Mouse (Mus musculus): ENCODE measurements around the gene Efna4. TPM values are rescaled to one million over a fixed set of nuclear protein-coding genes. Genes with fewer than 3 reads are reported as not detected.

Efna4 gene
- polyA plus RNA-seq, 1 experiment from 2014 or later, result 4.3 TPM

DNA sequence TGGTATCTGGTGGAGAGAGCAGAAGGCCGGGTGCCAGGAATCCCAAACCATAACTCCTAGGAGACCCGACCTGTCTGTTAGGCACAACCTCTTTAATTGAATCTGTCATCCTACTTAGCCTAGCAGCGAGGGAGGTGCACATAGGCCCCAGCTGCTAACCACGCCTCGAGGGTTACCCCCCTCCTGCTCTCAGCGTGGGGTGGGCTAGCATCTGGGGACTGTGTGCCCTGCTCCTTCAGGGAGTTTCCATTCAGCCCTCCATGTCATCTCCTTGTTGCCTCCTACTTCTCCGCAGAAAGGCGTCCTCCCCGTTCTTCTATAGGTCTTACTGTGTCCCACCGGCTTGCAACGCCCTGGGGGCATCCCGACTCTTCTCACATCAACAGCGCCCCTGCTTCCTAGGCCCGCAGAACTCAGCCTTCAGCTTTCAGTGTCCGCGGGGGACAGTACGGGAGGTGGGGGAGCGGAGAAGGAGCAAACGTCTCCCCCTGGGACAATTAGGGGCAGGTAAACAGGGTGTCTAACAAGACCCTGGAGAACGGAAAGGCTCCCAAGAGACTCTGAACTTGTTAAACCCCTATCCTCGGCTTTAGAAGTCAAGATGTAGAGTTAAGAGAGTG lies 18.7 kb downstream of the Efna4 start:
- Histone ChIP-seq H3K27ac (ENCODE audit: low read depth, low read length) (peak overlapping the region; percentile 98), H3K36me3 (ENCODE audit: control insufficient read depth, insufficient read depth, low read length) (peaks cover 10% of the 10 kb centered on the region), H3K4me3 (ENCODE audit: low read depth, low read length) (peak overlapping the region; percentile 78), H3K4me2 (ENCODE audit: low read depth, low read length) (peak overlapping the region; percentile 86), H3K9me3 (ENCODE audit: control insufficient read depth, low read length) (no peaks in the 10 kb centered on the region), H3K9ac (replicated peaks; ENCODE audit: low read depth, low read length) (peak overlapping the region; percentile 97; the same call in 1 of the 2 replicates), H3K27me3 (ENCODE audit: control insufficient read depth, insufficient read depth, low read length) (peaks cover 3% of the 10 kb centered on the region; the same call in 1 of the 2 replicates), H3K4me1 (ENCODE audit: control insufficient read depth, insufficient read depth, low read length) (peaks cover 52% of the 10 kb centered on the region)
- WGBS, result 4% methylated on average over 21 of the region's 21 CpGs
- ATAC-seq (ENCODE audit: low read depth), result no peak

DNA sequence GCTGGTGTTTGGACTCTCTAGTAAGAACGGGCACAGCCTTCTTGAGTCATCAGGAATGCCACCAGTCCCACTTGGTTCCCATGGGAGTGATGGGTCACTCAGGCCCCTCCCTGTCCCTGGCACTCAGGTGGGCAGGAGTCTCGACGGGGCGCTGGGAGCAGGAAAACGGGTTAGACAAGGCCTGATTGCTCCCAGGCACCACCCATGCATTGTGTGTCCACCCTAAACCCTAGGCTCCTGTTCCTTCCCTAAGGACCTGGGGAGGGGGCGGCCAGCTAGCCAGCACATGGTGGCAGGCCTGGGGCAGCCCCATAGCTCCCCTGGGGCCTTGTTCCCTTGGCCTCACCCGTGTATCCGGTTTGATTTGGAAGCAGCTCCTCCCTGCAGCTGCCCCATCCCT lies 19.5 kb downstream of the Efna4 start:
- peaks cover 52% of the 10 kb centered on the region for H3K4me1 ChIP-seq (ENCODE audit: control insufficient read depth, insufficient read depth, low read length)
- H3K27ac ChIP-seq (ENCODE audit: low read depth, low read length), result no peak overlapping the region
- H3K9me3 ChIP-seq (ENCODE audit: control insufficient read depth, low read length), result no peaks in the 10 kb centered on the region
- H3K36me3 ChIP-seq (ENCODE audit: control insufficient read depth, insufficient read depth, low read length), result peaks cover 13% of the 10 kb centered on the region
- WGBS, result 63% methylated on average over 8 of the region's 8 CpGs
- H3K9ac ChIP-seq (replicated peaks; ENCODE audit: low read depth, low read length), result no peak overlapping the region
- ATAC-seq (ENCODE audit: low read depth), result no peak
- no peak overlapping the region for H3K4me3 ChIP-seq (ENCODE audit: low read depth, low read length)
- peak overlapping the region; percentile 18; the same call in 1 of the 2 replicates for H3K4me2 ChIP-seq (ENCODE audit: low read depth, low read length)
- peaks cover 3% of the 10 kb centered on the region; the same call in 1 of the 2 replicates for H3K27me3 ChIP-seq (ENCODE audit: control insufficient read depth, insufficient read depth, low read length)

DNA sequence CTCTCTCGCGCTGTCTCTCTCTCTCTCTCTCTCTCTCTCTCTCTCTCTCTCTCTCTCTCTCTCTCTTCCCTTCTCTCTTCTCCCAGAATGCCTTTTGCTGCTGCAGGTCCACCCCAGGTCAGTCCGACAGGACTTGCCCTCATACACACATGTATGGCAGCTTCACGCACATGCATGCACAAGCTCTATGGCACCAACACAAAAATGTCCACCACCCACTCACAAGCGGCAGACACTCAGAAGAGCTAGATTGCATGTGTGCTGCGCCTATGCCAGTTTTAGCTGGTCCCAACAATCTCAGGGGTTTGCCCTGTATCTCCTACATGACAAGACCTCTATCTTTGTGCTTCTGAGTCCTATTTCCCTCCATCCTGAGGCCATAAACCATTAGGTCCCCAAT lies 20.6 kb downstream of the Efna4 start:
- Histone ChIP-seq H3K27me3 (ENCODE audit: control insufficient read depth, insufficient read depth, low read length) (no peaks in the 10 kb centered on the region), H3K27ac (ENCODE audit: low read depth, low read length) (no peak overlapping the region), H3K9me3 (ENCODE audit: control insufficient read depth, low read length) (no peaks in the 10 kb centered on the region), H3K9ac (replicated peaks; ENCODE audit: low read depth, low read length) (no peak overlapping the region), H3K4me3 (ENCODE audit: low read depth, low read length) (no peak overlapping the region), H3K4me2 (ENCODE audit: low read depth, low read length) (no peak overlapping the region; the same call in 1 of the 2 replicates), H3K4me1 (ENCODE audit: control insufficient read depth, insufficient read depth, low read length) (peaks cover 46% of the 10 kb centered on the region), H3K36me3 (ENCODE audit: control insufficient read depth, insufficient read depth, low read length) (peaks cover 17% of the 10 kb centered on the region)
- no peak for ATAC-seq (ENCODE audit: low read depth)
- 51% methylated on average over 6 of the region's 6 CpGs for WGBS

DNA sequence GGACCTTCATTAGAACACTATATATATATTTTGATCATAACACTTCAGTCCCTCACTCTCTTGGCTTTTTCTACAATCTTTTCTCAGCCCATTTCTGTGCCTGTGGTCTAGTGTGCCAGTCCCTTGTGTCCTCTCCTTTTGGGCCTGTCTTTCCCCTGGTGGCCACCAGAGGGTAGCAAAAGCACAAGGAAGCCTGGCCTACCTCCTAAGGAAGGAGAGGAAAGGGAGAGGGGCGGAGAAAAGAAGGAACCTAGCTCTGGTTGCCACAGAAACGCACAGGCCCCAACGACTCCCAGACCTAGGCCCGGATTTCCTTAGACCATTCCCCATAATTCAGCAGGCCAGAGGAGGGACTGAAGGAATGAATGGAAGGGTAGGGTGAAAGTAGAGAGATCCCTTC lies 21.0 kb downstream of the Efna4 start:
- WGBS, result 0% methylated on average over 4 of the region's 4 CpGs
- Histone ChIP-seq H3K27ac (ENCODE audit: low read depth, low read length) (no peak overlapping the region), H3K4me1 (ENCODE audit: control insufficient read depth, insufficient read depth, low read length) (peaks cover 46% of the 10 kb centered on the region)

DNA sequence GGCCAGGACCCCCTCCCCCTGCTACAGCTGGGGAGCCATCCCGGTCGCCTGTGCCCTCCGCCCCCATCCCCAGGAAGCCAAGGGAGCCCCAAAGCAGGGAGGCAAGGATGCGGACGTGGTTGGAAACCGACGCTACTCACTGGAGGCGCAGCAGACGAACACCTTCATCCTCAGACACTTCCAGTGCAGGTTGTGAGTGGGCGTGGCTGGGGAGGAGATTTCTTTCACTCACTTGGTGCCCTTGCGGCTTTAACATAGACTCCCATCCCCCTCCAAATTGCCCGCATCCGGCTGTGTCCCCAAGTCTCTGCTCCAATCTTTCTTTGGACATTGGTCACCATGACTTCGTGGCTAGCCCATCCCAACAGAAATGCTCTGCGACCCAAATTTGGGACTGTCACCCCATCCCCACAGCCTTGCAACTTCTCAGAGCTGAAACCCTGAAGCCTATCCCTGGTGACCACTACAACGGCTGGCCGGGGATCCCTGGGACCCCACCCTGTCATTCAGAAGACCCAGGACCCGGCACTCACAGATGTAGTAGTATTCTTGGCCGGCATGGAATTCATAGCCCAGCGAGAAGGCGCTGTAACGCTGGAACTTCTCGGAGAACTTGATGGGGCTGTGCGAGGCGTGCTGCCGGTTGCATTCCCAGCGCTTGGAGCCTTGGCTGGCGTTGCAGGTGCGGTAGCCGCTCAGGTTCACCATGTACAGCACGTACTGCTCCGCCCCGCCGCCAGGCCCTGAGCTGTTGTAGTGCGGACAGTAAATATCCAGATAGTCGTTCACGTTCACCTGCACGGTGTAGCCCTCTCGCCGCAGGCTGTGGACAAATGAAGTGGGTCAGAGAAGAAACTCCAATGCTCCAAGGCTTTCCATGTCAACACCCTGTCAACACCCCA lies 21.6 kb downstream of the Efna4 start:
- WGBS, result 11% methylated on average over 37 of the region's 40 CpGs
- H3K27me3 ChIP-seq (ENCODE audit: control insufficient read depth, insufficient read depth, low read length), result no peaks in the 10 kb centered on the region
- H3K27ac ChIP-seq (ENCODE audit: low read depth, low read length), result no peak overlapping the region
- H3K4me2 ChIP-seq (ENCODE audit: low read depth, low read length), result peak overlapping the region; percentile 30; the same call in 1 of the 2 replicates
- peak overlapping the region; percentile 1; the same call in 1 of the 2 replicates for H3K4me3 ChIP-seq (ENCODE audit: low read depth, low read length)
- no peak for ATAC-seq (ENCODE audit: low read depth)
- H3K36me3 ChIP-seq (ENCODE audit: control insufficient read depth, insufficient read depth, low read length), result peaks cover 17% of the 10 kb centered on the region
- no peak overlapping the region for H3K9ac ChIP-seq (replicated peaks; ENCODE audit: low read depth, low read length)
- H3K4me1 ChIP-seq (ENCODE audit: control insufficient read depth, insufficient read depth, low read length), result peaks cover 45% of the 10 kb centered on the region
- H3K9me3 ChIP-seq (ENCODE audit: control insufficient read depth, low read length), result no peaks in the 10 kb centered on the region

More for the DNA sequence above, 21.0 kb downstream of the Efna4 start:
- Histone ChIP-seq H3K4me3 (ENCODE audit: low read depth, low read length) (no peak overlapping the region), H3K9ac (replicated peaks; ENCODE audit: low read depth, low read length) (no peak overlapping the region), H3K36me3 (ENCODE audit: control insufficient read depth, insufficient read depth, low read length) (peaks cover 17% of the 10 kb centered on the region), H3K27me3 (ENCODE audit: control insufficient read depth, insufficient read depth, low read length) (no peaks in the 10 kb centered on the region), H3K4me2 (ENCODE audit: low read depth, low read length) (no peak overlapping the region; the same call in 1 of the 2 replicates), H3K9me3 (ENCODE audit: control insufficient read depth, low read length) (no peaks in the 10 kb centered on the region)
- ATAC-seq (ENCODE audit: low read depth), result peak; percentile 16; the same call in 1 of the 2 replicates

DNA sequence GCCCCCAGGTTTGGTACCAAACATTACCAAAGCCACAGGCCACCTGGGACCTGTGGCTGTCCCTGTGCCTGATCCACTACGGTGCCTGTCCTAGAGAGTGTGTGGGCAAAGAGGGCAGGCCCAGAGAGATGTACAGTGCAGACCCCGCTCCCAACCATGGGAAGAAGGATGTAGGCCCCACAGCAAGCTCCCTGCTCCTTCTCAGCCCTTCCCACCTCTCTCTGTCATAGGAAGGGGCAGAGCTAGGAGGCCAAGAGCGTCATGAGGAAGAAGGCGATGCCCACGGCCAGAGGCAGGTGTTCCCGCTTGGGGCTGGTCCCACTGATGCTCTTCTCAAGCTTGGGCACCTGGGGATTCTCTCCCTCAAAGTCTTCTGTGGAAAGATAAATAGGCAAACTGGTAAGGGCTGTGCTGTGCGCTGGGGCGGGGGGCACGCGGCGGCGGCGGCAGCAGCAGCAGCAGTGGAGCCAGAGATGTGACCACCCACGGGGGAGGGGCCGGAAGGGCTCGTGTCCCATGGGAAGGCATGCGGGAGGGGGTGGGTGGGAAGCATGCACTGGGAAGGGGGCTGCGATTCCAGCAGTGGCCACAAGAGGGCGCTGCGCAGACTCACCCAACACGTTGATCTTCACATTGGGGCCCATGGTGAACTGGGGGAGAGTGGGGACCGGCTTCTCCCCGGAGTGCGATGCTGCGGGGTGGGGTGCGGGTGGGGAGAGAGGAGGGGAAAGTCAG lies 22.5 kb downstream of the Efna4 start:
- Histone ChIP-seq H3K4me2 (ENCODE audit: low read depth, low read length) (peak overlapping the region; percentile 30), H3K4me3 (ENCODE audit: low read depth, low read length) (peak overlapping the region; percentile 1; the same call in 1 of the 2 replicates), H3K36me3 (ENCODE audit: control insufficient read depth, insufficient read depth, low read length) (peaks cover 17% of the 10 kb centered on the region), H3K9ac (replicated peaks; ENCODE audit: low read depth, low read length) (no peak overlapping the region), H3K27ac (ENCODE audit: low read depth, low read length) (no peak overlapping the region), H3K27me3 (ENCODE audit: control insufficient read depth, insufficient read depth, low read length) (no peaks in the 10 kb centered on the region), H3K9me3 (ENCODE audit: control insufficient read depth, low read length) (no peaks in the 10 kb centered on the region), H3K4me1 (ENCODE audit: control insufficient read depth, insufficient read depth, low read length) (peaks cover 40% of the 10 kb centered on the region)
- WGBS, result 5% methylated on average over 21 of the region's 26 CpGs
- no peak for ATAC-seq (ENCODE audit: low read depth)

DNA sequence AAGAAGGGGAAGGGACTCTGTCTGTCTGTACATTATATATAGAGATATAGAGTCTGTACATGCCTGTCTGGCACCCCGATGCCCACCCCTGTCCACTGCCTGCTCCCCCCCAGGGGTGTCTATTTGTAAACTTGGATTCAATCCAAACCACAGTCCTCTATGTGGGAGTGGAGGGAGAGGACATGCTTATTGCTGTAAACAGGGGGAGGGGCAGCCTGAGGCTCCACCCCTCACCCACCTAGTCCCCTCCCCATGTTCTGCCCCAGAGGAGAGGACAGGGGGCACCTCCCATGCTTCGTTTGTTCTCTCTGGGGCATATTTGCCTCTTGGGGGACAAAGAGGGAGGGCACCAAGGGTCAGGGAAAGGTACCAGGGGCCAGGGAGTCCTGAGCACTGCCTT lies 23.0 kb downstream of the Efna4 start:
- no peak for ATAC-seq (ENCODE audit: low read depth)
- Histone ChIP-seq H3K27me3 (ENCODE audit: control insufficient read depth, insufficient read depth, low read length) (no peaks in the 10 kb centered on the region), H3K27ac (ENCODE audit: low read depth, low read length) (no peak overlapping the region), H3K36me3 (ENCODE audit: control insufficient read depth, insufficient read depth, low read length) (peaks cover 17% of the 10 kb centered on the region), H3K4me1 (ENCODE audit: control insufficient read depth, insufficient read depth, low read length) (peaks cover 37% of the 10 kb centered on the region), H3K9ac (replicated peaks; ENCODE audit: low read depth, low read length) (no peak overlapping the region), H3K4me3 (ENCODE audit: low read depth, low read length) (no peak overlapping the region), H3K4me2 (ENCODE audit: low read depth, low read length) (no peak overlapping the region), H3K9me3 (ENCODE audit: control insufficient read depth, low read length) (no peaks in the 10 kb centered on the region)
- WGBS, result 54% methylated on average over 2 of the region's 2 CpGs

DNA sequence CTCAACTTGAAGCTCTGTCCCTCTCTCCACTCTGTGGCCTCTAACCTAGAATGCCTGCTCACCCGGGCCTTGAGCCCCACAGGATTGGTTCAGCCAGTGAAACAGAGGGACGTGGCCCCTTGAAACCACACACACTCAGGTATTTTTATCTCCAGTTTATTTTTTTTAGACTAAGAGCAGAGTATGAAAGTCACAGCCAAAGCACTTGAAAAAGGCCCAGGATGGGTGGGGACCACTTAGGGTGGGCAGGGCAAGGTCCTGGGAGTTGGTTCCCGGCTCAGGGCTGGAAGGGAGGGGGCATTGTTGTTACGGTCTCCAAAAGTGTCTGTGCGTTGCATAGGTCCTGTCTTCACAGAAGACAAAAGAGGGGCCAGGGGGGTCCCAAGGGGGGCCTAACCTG lies 23.5 kb downstream of the Efna4 start:
- no peak for ATAC-seq (ENCODE audit: low read depth)
- Histone ChIP-seq H3K9me3 (ENCODE audit: control insufficient read depth, low read length) (no peaks in the 10 kb centered on the region), H3K27me3 (ENCODE audit: control insufficient read depth, insufficient read depth, low read length) (no peaks in the 10 kb centered on the region), H3K4me1 (ENCODE audit: control insufficient read depth, insufficient read depth, low read length) (peaks cover 34% of the 10 kb centered on the region), H3K4me2 (ENCODE audit: low read depth, low read length) (no peak overlapping the region), H3K9ac (replicated peaks; ENCODE audit: low read depth, low read length) (no peak overlapping the region), H3K27ac (ENCODE audit: low read depth, low read length) (no peak overlapping the region), H3K4me3 (ENCODE audit: low read depth, low read length) (no peak overlapping the region), H3K36me3 (ENCODE audit: control insufficient read depth, insufficient read depth, low read length) (peaks cover 17% of the 10 kb centered on the region)
- WGBS, result 70% methylated on average over 5 of the region's 5 CpGs
